Comparison of ENCODE assay signal across 17 mouse cellular contexts in the genomic region with DNA sequence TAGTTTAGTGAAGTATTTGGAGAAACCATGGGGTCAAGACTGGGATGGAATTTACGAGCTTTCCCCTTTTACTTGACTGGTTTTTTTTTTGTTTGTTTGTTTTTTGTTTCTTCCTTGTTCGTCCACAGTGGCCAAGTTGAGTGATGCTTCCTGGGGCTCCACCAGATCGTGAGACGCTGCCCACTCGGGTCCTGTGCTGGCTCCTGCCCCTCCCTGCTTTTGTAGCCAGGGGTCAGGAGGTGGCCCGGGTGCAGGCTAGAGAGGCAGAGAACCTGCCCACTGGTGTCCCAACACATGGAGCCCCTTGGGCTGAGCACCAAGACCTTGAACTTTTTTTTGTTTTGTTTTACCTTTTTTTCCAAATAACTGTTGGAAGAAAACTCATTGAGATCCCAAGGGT. TPM values are rescaled to one million over a fixed set of nuclear protein-coding genes. Genes with fewer than 3 reads are reported as not detected.
DNase-seq lines count a peak whose midpoint lies in the region; ATAC-seq and TF ChIP-seq lines count a peak whose summit lies in the region.
"Had no signal": no experiment of that assay in that cellular context is flagged by ENCODE, and none has a peak within 500 bp of the region (broad histone marks: within the 10 kb centered on the region; RNA-seq: fewer than 3 reads in every experiment).

No protein-coding gene starts in this region.

- TF ChIP-seq CTCF in layer of hippocampus, adult 2 months (conservative IDR thresholded peaks at IDR 0.05), result no peak
- TF ChIP-seq CTCF in bone marrow, adult 2 months (IDR thresholded peaks at IDR 0.05; ENCODE audit: control insufficient read depth, insufficient read depth, low read length), result no peak

- H3K9ac ChIP-seq in liver, embryonic 15.5 days, result no peak overlapping the region
- H3K9ac ChIP-seq: forebrain, embryonic 13.5 days; forebrain, postnatal 0 days; hindbrain, embryonic 12.5 days had no signal

- H3K4me1 ChIP-seq in bone marrow, adult 2 months (ENCODE audit: control insufficient read depth, insufficient read depth, low read length), result no peaks in the 10 kb centered on the region; the same call in 1 of the 2 replicates
- peaks cover 40% of the 10 kb centered on the region for H3K4me1 ChIP-seq in liver, embryonic 15.5 days (replicated peaks)

- peak overlapping the region; percentile 99; the same call in 1 of the 2 replicates for H3K27ac ChIP-seq in layer of hippocampus, adult 2 months
- peak overlapping the region; percentile 53 for H3K27ac ChIP-seq in bone marrow, adult 2 months (ENCODE audit: control insufficient read depth, insufficient read depth, low read depth, low read length, poor library complexity)
- H3K27ac ChIP-seq in liver, embryonic 15.5 days (replicated peaks), result peak overlapping the region; percentile 56; the same call in 1 of the 2 replicates
- H3K27ac ChIP-seq: embryonic facial prominence, embryonic 10.5 days; forebrain, embryonic 13.5 days; hindbrain, embryonic 12.5 days had no signal

- no peaks in the 10 kb centered on the region for H3K9me3 ChIP-seq in liver, embryonic 15.5 days (replicated peaks)
- H3K9me3 ChIP-seq: embryonic facial prominence, embryonic 10.5 days; forebrain, embryonic 13.5 days; G1E; hindbrain, embryonic 12.5 days had no signal

- no peak overlapping the region for H3K4me2 ChIP-seq in liver, embryonic 15.5 days
- H3K4me2 ChIP-seq: forebrain, embryonic 13.5 days; hindbrain, embryonic 12.5 days had no signal

- WGBS in bone marrow, adult 2 months, result 85% methylated on average over 6 of the region's 6 CpGs
- WGBS in liver, embryonic 15.5 days (ENCODE audit: insufficient replicate concordance), result 80% methylated on average over 6 of the region's 6 CpGs

- TF ChIP-seq POLR2A in bone marrow, adult 2 months (IDR thresholded peaks at IDR 0.05; ENCODE audit: borderline replicate concordance, control insufficient read depth, low read depth, low read length), result no peak

- no peaks in the 10 kb centered on the region for H3K27me3 ChIP-seq in liver, embryonic 15.5 days
- H3K27me3 ChIP-seq: forebrain, embryonic 13.5 days; hindbrain, embryonic 12.5 days had no signal

- DNase-seq in layer of hippocampus, adult 2 months (ENCODE audit: low spot score in 2 of 2), result no peak
- no peak for DNase-seq in layer of hippocampus, postnatal 36 days
- no peak for DNase-seq in thymus, postnatal 4 days
- DNase-seq: adrenal gland, postnatal 10 days; cerebellum, adult 2 months; cerebellum, postnatal 10 days; forebrain, postnatal 0 days; heart, postnatal 10 days; heart, postnatal 4 days had no signal

- H3K4me3 ChIP-seq in layer of hippocampus, adult 2 months, result no peak overlapping the region
- no peak overlapping the region for H3K4me3 ChIP-seq in bone marrow, adult 2 months (replicated peaks; ENCODE audit: control insufficient read depth, low read depth, low read length)
- H3K4me3 ChIP-seq in liver, embryonic 15.5 days (replicated peaks), result no peak overlapping the region
- H3K4me3 ChIP-seq: embryonic facial prominence, embryonic 10.5 days; forebrain, embryonic 13.5 days; hindbrain, embryonic 12.5 days had no signal

- H3K36me3 ChIP-seq in liver, embryonic 15.5 days (replicated peaks), result peaks cover 99% of the 10 kb centered on the region

- no peak for ATAC-seq in liver, embryonic 15.5 days (ENCODE audit: insufficient read depth)
- no peak for ATAC-seq in cerebellum, adult (ENCODE audit: insufficient number of reproducible peaks, low FRiP score, low TSS enrichment)
- ATAC-seq: forebrain, embryonic 13.5 days; forebrain, postnatal 0 days; hindbrain, embryonic 16.5 days had no signal

RNA-seq across cellular contexts. Expression of gene Ensa, which starts 6.5 kb away (rescaled TPM):
- 100 to 1,000 TPM; 302 to 322 TPM for total RNA-seq in layer of hippocampus, adult 2 months (2021)
- 100 to 1,000 TPM; 310 TPM for total RNA-seq in layer of hippocampus, postnatal 36 days (2021)
- 29.3 and 36.2 TPM in 2 replicates for polyA plus RNA-seq in bone marrow, adult 2 months (2011; ENCODE audit: insufficient read depth, insufficient read length, low replicate concordance, missing spikeins)
- polyA plus RNA-seq in liver, embryonic 15.5 days (2015; fragmentation: Nextera tagmentation; extraction: Ambion mirVana), result 32.7 and 35.9 TPM in 2 replicates

RNA-seq across cellular contexts. Expression of gene Mcl1, which starts 27.3 kb away (rescaled TPM):
- 10 to 100 TPM; 49.6 to 55.2 TPM for total RNA-seq in layer of hippocampus, adult 2 months (2021)
- total RNA-seq in layer of hippocampus, postnatal 36 days (2021), result 10 to 100 TPM; 60.8 to 61.3 TPM
- polyA plus RNA-seq in bone marrow, adult 2 months (2011; ENCODE audit: insufficient read depth, insufficient read length, low replicate concordance, missing spikeins), result 88.8 and 134 TPM in 2 replicates
- polyA plus RNA-seq in liver, embryonic 15.5 days (2015; fragmentation: Nextera tagmentation; extraction: Ambion mirVana), result 34.8 and 39.0 TPM in 2 replicates

RNA-seq across cellular contexts. Expression of gene Golph3l, which starts 42.6 kb away (rescaled TPM):
- 10 to 100 TPM; 21.6 to 23.2 TPM for total RNA-seq in layer of hippocampus, adult 2 months (2021)
- 10 to 100 TPM; 26.3 to 26.4 TPM for total RNA-seq in layer of hippocampus, postnatal 36 days (2021)
- 11.8 and 20.7 TPM in 2 replicates for polyA plus RNA-seq in bone marrow, adult 2 months (2011; ENCODE audit: insufficient read depth, insufficient read length, low replicate concordance, missing spikeins)
- polyA plus RNA-seq in liver, embryonic 15.5 days (2015; fragmentation: Nextera tagmentation; extraction: Ambion mirVana), result 28.9 and 31.2 TPM in 2 replicates

RNA-seq across cellular contexts. Expression of gene Adamtsl4, which starts 56.4 kb away (rescaled TPM):
- total RNA-seq in layer of hippocampus, adult 2 months (2021), result 1 to 10 TPM; 7.0 to 7.9 TPM
- total RNA-seq in layer of hippocampus, postnatal 36 days (2021), result 1 to 10 TPM; 5.0 to 5.1 TPM
- 1.9 and 2.7 TPM in 2 replicates for polyA plus RNA-seq in bone marrow, adult 2 months (2011; ENCODE audit: insufficient read depth, insufficient read length, low replicate concordance, missing spikeins)
- 0.79 and 1.0 TPM in 2 replicates for polyA plus RNA-seq in liver, embryonic 15.5 days (2015; fragmentation: Nextera tagmentation; extraction: Ambion mirVana)
- polyA plus RNA-seq: G1E had no signal
